Mouse (Mus musculus) cerebellum, adult 9-10 months (tissue): ENCODE results near the gene Rnf157.

Experiments
- DNase-seq: peaks from one replicate; pipeline ENCODE4 v3.0.0; 2022

Rnf157 gene

GRCm38 (mm10) chr11:116334417-116334782 lies 78.4 kb downstream of the Rnf157 start:
- no peak for DNase-seq

GRCm38 (mm10) chr11:116333526-116334416 lies 79.1 kb downstream of the Rnf157 start:
- no peak for DNase-seq

- no peak for DNase-seq
Measured at GRCm38 (mm10) chr11:116332983-116333270, 79.9 kb downstream of the Rnf157 start.

- DNase-seq = no peak
Measured at GRCm38 (mm10) chr11:116332232-116332982, 80.4 kb downstream of the Rnf157 start.

- no peak for DNase-seq
Measured at GRCm38 (mm10) chr11:116330211-116330518, 82.7 kb downstream of the Rnf157 start.

- no peak for DNase-seq
Measured at GRCm38 (mm10) chr11:116329314-116330210, 83.3 kb downstream of the Rnf157 start.

- no peak for DNase-seq
Measured at GRCm38 (mm10) chr11:116326963-116327603, 85.7 kb downstream of the Rnf157 start.

GRCm38 (mm10) chr11:116318719-116319659 lies 93.8 kb downstream of the Rnf157 start:
- DNase-seq = peak; percentile 80

GRCm38 (mm10) chr11:116312359-116312758 lies 100.5 kb downstream of the Rnf157 start:
- no peak for DNase-seq

- no peak for DNase-seq
Measured at GRCm38 (mm10) chr11:116311169-116311568, 101.7 kb downstream of the Rnf157 start.

GRCm38 (mm10) chr11:116309601-116310000 lies 103.2 kb downstream of the Rnf157 start:
- no peak for DNase-seq

- peak; percentile 43 for DNase-seq
Measured at GRCm38 (mm10) chr11:116307762-116308531, 104.9 kb downstream of the Rnf157 start.

- DNase-seq = no peak
Measured at GRCm38 (mm10) chr11:116307019-116307725, 105.7 kb downstream of the Rnf157 start, which contains the start of gene Exoc7. Gene Exoc7 (minus strand): TSS chr11:116307233.

GRCm38 (mm10) chr11:116306126-116306982 lies 106.5 kb downstream of the Rnf157 start:
- peak; percentile 92 for DNase-seq

- DNase-seq = peak; percentile 26
Measured at GRCm38 (mm10) chr11:116305423-116305822, 107.4 kb downstream of the Rnf157 start.

- DNase-seq = peak; percentile 89
Measured at GRCm38 (mm10) chr11:116298621-116299020, 114.2 kb downstream of the Rnf157 start.

- peak; percentile 85 for DNase-seq
Measured at GRCm38 (mm10) chr11:116298221-116298620, 114.6 kb downstream of the Rnf157 start.

- DNase-seq = no peak
Measured at GRCm38 (mm10) chr11:116297017-116297416, 115.8 kb downstream of the Rnf157 start.

GRCm38 (mm10) chr11:116296191-116296734 lies 116.6 kb downstream of the Rnf157 start:
- no peak for DNase-seq
